Mouse (Mus musculus) ES-Bruce4 (cell line): ENCODE data around the gene Upb1.

Source experiments
- CTCF ChIP-seq: IDR thresholded peaks from one replicate; pipeline ENCODE4 v1.8.1; 2011; ENCODE audit warnings: low read depth, low read length
- POLR2A ChIP-seq: IDR thresholded peaks from one replicate; pipeline ENCODE4 v1.8.1; 2011; ENCODE audit warnings: low read length; ENCODE audit not compliant: insufficient read depth

DNA sequence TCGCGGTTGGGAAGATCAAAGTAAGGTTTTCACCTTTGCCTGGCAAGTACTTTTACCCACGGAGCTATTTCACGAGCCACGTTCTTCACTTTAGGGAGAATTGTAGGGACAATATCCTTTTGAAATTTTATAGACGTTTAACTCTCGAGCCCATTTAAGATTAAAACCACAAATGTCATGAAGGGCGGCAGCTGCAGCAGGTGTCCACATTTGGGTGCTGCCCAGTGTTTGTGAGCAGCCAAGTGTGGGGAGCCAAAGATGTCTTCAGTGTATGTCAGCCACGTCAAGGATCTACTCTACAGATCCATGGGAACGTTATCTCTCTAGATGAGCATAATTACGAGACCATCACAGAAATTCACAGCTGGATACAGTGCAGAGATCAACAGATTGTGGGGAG, 46.6 kb downstream of the Upb1 start:
- TF ChIP-seq POLR2A (no peak), CTCF (no peak)
